Mouse (Mus musculus) thymus, adult 2 months (tissue): ENCODE results near the gene Gnai2.
A peak's percentile ranks its signal among the peaks of the same experiment; 100 is the strongest.

ENCODE experiments used
- CTCF ChIP-seq: fragments of 200-500 bp; IDR thresholded peaks from 2 replicates; pipeline ENCODE4 v1.5.1; 2012; ENCODE audit warnings: mild to moderate bottlenecking, control low read depth, low read length, moderate library complexity, borderline replicate concordance; ENCODE audit not compliant: control insufficient read depth, poor library complexity, insufficient read depth; ENCODE audit errors: extremely low read depth
- POLR2A ChIP-seq: fragments of 200-500 bp; IDR thresholded peaks from 2 replicates; pipeline ENCODE4 v1.6.1; 2012; ENCODE audit warnings: mild to moderate bottlenecking, low read length, control low read depth, moderate library complexity; ENCODE audit not compliant: control insufficient read depth, poor library complexity, insufficient read depth; ENCODE audit errors: extremely low read depth

DNA sequence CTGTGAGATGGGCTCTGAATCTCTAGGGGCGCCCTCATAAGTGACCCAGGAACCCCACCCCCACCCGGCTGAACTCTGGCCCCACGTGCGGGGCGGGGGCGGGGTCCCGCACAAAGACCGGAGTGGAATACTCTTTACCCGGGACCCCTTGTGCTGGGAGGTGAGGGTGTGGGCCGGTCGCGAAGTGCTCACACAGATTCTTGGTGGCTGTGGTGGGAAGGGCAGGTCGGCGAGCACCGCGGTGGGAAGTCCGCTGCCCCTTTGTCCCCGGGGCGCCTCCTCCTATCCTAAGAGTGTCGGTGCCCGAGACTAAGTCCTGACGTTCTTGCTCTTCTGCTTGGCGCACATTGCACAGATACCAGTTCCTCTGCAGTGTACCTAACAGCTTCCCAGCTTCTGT lies 65.9 kb downstream of the Gnai2 start:
- 0 out of 2 replicates have a peak, but pooled peaks have one; percentile 14 for TF ChIP-seq CTCF
- no peak for TF ChIP-seq POLR2A
